Mouse (Mus musculus) E14TG2a.4 (cell line): Measurements from ENCODE around the gene Krt2.
A peak's percentile ranks its signal among the peaks of the same experiment; 100 is the strongest.

ENCODE experiments used
- H3K27me3 ChIP-seq: 2 replicates; pipeline ENCODE4 v1.6.1; 2014; ENCODE audit warnings: low read length, control low read depth; ENCODE audit not compliant: insufficient read depth
- H3K36me3 ChIP-seq: 2 replicates; pipeline ENCODE4 v1.6.1; 2014; ENCODE audit warnings: low read length, control low read depth; ENCODE audit not compliant: insufficient read depth
- H3K4me1 ChIP-seq: replicated peaks from 2 replicates; pipeline ENCODE4 v1.6.1; 2014; ENCODE audit warnings: low read depth, low read length, control low read depth
- H3K4me3 ChIP-seq: replicated peaks from 2 replicates; pipeline ENCODE4 v1.5.1; 2014; ENCODE audit warnings: mild to moderate bottlenecking, low read length
- H3K9me3 ChIP-seq: 2 replicates; pipeline ENCODE4 v1.6.1; 2014; ENCODE audit warnings: low read length, control low read depth
- CTCF ChIP-seq: conservative IDR thresholded peaks from 2 replicates; pipeline ENCODE4 v1.5.1; 2014; ENCODE audit warnings: low read length
- NANOG ChIP-seq: IDR thresholded peaks from 2 replicates; pipeline ENCODE4 v1.6.1; 2014; ENCODE audit warnings: borderline replicate concordance, low read length, mixed read lengths
- POU5F1 ChIP-seq: IDR thresholded peaks from 2 replicates; pipeline ENCODE4 v1.6.1; 2014; ENCODE audit warnings: low read length, borderline replicate concordance

Gene Krt2

DNA sequence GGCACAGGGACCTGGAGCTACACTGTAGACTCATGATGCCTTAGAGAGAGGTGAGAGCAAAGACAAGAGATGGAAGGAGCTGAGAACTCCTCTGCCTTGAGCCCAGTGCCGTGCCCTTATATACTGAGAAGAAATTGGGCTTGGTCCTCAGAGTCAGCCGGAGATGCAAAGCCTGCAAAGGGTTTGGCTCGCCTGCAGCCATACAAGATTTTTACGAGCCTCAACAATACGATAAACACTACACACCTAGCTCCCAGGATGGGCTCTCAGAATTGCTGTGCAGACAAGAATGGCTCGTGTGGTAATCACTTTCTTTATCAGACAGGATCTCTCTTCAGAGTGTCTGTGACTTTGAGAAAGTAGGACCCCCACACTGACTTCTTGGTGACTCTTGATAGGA lies 32.7 kb upstream of the Krt2 start, which contains the start of gene Krt1:
TSS of gene Krt1 (minus strand) at position 101 of the 400 bp plus-strand sequence.
- Histone ChIP-seq H3K4me3 (no peak within 1 kb of the TSS), H3K9me3 (no peaks in the 10 kb centered on the region), H3K27me3 (peaks cover 93% of the 10 kb centered on the region), H3K4me1 (peaks cover 23% of the 10 kb centered on the region), H3K36me3 (no peaks in the 10 kb centered on the region)
- TF ChIP-seq NANOG (no peak), POU5F1 (no peak), CTCF (no peak)

DNA sequence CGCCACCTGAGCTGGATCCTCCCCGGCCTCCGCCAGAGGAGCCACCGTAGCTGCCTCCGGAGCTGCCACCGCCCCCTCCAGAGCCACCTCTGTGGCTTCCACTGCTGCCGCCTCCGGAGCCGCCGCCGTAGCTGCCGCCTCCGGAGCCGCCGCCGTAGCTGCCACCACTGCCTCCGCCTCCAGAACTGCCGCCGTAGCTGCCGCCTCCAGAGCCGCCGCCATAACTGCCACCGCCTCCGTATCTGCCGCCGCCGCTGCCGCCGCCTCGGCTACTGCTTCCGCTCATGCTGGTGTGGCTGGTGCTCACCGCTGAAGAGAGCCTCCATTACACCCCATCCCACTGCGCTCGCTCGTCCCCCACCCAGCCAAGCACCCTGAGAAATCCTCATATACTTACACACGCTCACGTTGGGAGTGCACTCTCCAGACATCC lies 28.0 kb upstream of the Krt2 start:
- TF ChIP-seq CTCF (no peak), POU5F1 (no peak), NANOG (no peak)
- H3K9me3 ChIP-seq, result no peaks in the 10 kb centered on the region
- peaks cover 13% of the 10 kb centered on the region for H3K4me1 ChIP-seq
- peaks cover 80% of the 10 kb centered on the region for H3K27me3 ChIP-seq
- peak overlapping the region; percentile 72 for H3K4me3 ChIP-seq
- no peaks in the 10 kb centered on the region for H3K36me3 ChIP-seq

DNA sequence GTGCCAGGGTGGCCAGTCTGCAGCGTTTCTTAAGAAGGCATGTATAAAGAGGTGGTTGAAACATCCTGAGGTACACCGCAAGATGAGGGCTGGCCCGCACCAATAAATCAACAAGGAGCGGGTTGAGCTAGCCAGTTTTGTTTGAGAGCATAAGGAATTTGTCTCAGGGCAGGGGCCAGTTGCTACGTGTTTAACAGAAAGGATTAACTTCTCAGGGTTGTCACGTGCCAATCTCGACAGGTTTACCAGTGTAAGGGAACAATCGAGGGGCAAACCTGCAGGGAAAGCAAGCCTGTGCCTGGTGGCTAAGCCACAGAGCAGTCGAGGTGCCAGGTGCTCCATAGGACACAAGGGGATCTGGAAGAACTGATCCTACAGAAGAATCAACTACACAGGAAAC lies 25.2 kb upstream of the Krt2 start:
- Histone ChIP-seq H3K4me1 (peaks cover 13% of the 10 kb centered on the region), H3K27me3 (peaks cover 69% of the 10 kb centered on the region), H3K9me3 (no peaks in the 10 kb centered on the region), H3K4me3 (no peak overlapping the region), H3K36me3 (no peaks in the 10 kb centered on the region)
- TF ChIP-seq NANOG, result no peak
- TF ChIP-seq POU5F1, result no peak
- no peak for TF ChIP-seq CTCF

DNA sequence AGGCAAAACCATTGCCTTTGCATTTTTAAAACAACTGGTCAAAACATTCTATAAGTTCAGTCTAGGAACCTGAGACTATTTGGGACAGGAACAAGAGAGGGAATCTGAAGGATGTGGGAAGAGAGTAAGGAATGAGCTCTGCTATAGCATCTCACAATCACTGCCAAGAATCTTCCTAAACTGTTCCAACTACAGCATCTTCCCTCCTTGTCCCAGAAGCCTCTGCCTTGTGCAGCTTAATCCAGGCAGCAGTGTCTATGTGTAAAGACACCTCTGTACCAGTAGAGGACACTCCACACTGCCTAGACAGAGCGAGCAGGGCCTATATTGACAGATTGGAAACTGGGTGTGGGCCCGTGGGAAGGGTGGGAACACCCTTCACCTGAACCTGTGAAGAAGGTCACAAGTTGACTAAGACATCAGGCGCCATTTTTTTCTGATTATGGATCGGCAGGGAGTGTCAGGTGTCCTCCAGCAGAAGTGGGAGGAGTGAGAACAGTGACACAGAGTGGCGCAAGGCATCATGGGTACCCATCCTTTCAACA lies 16.9 kb upstream of the Krt2 start:
- no peak for TF ChIP-seq POU5F1
- TF ChIP-seq CTCF, result peak; percentile 28
- no peak for TF ChIP-seq NANOG
- Histone ChIP-seq H3K4me3 (no peak overlapping the region), H3K36me3 (no peaks in the 10 kb centered on the region), H3K27me3 (peaks cover 12% of the 10 kb centered on the region; the same call in 1 of the 2 replicates), H3K4me1 (peaks cover 5% of the 10 kb centered on the region), H3K9me3 (no peaks in the 10 kb centered on the region)

DNA sequence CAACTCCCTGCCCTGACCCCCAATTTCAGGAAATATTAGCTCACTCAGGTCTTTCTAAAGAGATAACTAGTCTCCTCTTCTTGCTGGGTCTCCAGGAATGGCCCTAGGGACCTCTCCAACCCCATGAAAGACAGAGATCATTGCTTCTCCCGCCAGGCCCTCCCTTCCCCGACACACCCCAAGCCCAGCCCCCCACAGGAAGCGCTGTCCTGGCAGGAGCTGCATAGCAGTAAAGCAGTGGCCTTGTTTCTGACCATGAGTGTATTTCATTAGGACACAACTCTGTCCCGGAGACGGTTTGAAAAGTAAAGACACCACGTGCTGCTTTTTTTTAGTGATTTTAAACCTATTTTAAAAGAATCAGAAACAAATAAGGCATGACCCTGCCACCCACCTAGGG lies 15.2 kb upstream of the Krt2 start:
- H3K4me3 ChIP-seq, result no peak overlapping the region
- H3K27me3 ChIP-seq, result peaks cover 2% of the 10 kb centered on the region; the same call in 1 of the 2 replicates
- TF ChIP-seq POU5F1 (no peak), NANOG (no peak), CTCF (no peak)
- H3K9me3 ChIP-seq, result no peaks in the 10 kb centered on the region
- H3K36me3 ChIP-seq, result no peaks in the 10 kb centered on the region
- H3K4me1 ChIP-seq, result peaks cover 5% of the 10 kb centered on the region

DNA sequence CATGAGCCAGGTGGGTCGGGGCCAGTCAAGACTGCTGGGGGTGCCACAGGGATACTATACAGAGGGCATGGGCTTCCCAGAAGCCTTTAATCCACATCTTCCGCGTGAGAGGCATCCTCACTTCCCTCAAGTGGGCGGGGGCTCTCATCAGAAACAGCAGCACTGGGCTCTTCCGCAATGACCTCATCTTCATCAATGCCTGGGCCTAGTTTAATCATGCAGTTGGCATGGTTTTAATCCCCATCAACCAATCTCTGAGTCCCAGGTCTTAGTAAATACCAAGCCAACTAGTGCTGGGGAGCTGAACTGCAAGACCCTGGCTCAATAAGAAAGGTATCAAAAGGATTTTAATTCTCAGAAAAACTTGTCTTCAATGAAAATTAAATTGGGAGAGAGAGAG lies 11.5 kb upstream of the Krt2 start:
- TF ChIP-seq CTCF (no peak), POU5F1 (no peak), NANOG (no peak)
- Histone ChIP-seq H3K4me3 (no peak overlapping the region), H3K9me3 (no peaks in the 10 kb centered on the region), H3K27me3 (peaks cover 16% of the 10 kb centered on the region), H3K4me1 (peaks cover 2% of the 10 kb centered on the region; the same call in 1 of the 2 replicates), H3K36me3 (no peaks in the 10 kb centered on the region)

DNA sequence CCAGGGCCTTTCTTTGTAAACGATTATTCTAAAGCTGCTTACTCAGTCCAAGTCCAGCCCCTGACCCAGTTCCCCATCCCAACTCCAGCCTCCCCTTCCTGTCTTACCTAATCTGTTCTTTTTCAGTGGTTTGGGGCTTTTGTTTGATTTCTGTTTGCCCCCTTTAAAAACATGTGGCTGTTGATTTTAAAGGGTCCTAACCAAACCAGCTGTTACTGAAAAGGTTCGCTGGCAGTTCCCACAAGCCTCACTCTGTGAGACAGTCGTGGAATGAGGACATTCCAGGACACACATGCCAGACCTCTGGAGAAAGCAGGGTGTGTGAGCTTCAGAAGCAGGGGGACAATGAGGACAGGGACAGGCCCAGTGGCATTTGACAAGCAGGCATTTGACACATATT lies 3.8 kb upstream of the Krt2 start:
- H3K27me3 ChIP-seq, result peaks cover 34% of the 10 kb centered on the region
- H3K36me3 ChIP-seq, result no peaks in the 10 kb centered on the region
- 0 out of 2 replicates have a peak, but pooled peaks cover 10% of the 10 kb centered on the region for H3K4me1 ChIP-seq
- TF ChIP-seq POU5F1, result no peak
- no peak for TF ChIP-seq CTCF
- TF ChIP-seq NANOG, result no peak
- no peaks in the 10 kb centered on the region for H3K9me3 ChIP-seq
- no peak overlapping the region for H3K4me3 ChIP-seq

DNA sequence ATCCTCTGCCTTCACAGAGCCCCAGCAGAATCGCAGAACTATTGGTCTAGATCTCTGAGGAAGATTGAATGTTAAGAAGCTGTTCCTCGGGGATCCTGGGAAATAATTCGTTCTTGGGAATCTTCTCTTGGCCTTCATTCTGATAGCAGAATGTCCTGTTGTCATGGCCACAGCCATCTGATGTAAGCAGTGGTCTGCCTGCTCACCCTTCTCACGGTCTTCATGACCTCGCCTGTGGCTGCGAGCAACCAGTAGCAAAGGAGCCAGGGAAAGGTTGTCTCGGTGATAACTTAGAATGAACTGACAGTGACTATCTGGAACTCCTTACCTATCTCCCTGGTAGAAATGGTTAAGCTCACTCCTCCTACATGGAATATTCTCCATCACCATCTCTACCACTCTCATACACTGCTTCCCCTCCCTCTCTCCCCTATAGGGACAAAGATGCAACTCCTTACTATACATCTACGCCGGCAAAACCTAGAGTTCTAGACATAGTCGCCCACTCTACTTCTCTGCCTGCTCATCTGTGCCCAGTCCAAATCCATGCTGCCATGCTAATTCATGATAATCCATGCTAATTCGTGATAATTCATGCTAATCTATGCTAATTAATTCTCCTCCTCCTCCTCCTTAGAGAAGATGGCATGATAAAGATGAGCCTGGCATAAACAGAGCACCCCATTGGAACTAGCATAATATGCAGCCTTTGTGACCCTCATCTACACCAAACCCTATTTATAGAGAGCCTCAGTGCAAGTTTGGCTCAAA lies 14.7 kb downstream of the Krt2 start:
- Histone ChIP-seq H3K4me1 (no peaks in the 10 kb centered on the region), H3K36me3 (no peaks in the 10 kb centered on the region), H3K27me3 (peaks cover 37% of the 10 kb centered on the region), H3K9me3 (no peaks in the 10 kb centered on the region), H3K4me3 (no peak overlapping the region)
- TF ChIP-seq NANOG (no peak), CTCF (no peak), POU5F1 (no peak)
